ENCODE assay signal across 26 mouse cellular contexts in genomic region chr8:73328056-73328455, GRCm38 (mm10). TPM values are rescaled to one million over a fixed set of nuclear protein-coding genes. Genes with fewer than 3 reads are reported as not detected.
DNase-seq lines count a peak whose midpoint lies in the region; ATAC-seq and TF ChIP-seq lines count a peak whose summit lies in the region.
"Had no signal": no experiment of that assay in that cellular context is flagged by ENCODE, and none has a peak within 500 bp of the region (broad histone marks: within the 10 kb centered on the region; RNA-seq: fewer than 3 reads in every experiment).

No protein-coding gene starts in this region.

- no peak for ATAC-seq in embryonic facial prominence, embryonic 14.5 days (ENCODE audit: low read depth)
- ATAC-seq in hindbrain, embryonic 14.5 days (ENCODE audit: low FRiP score): no peak
- no peak for ATAC-seq in hindbrain, embryonic 13.5 days (ENCODE audit: low FRiP score)
- ATAC-seq: intestine, embryonic 15.5 days; Patski had no signal

- H3K36me3 ChIP-seq in embryonic facial prominence, embryonic 14.5 days (ENCODE audit: control insufficient read depth, insufficient read depth, low read length): peaks cover 7% of the 10 kb centered on the region
- peaks cover 12% of the 10 kb centered on the region for H3K36me3 ChIP-seq in embryonic facial prominence, embryonic 10.5 days (replicated peaks)
- 0 out of 2 replicates have a peak, but pooled peaks cover 4% of the 10 kb centered on the region for H3K36me3 ChIP-seq in hindbrain, embryonic 14.5 days (replicated peaks; ENCODE audit: control insufficient read depth, insufficient read depth)
- H3K36me3 ChIP-seq in hindbrain, embryonic 13.5 days: peaks cover 7% of the 10 kb centered on the region; the same call in 1 of the 2 replicates
- H3K36me3 ChIP-seq: embryonic facial prominence, embryonic 15.5 days; G1E; intestine, embryonic 15.5 days had no signal

- DNase-seq in embryonic facial prominence, embryonic 14.5 days (ENCODE audit: low spot score): peak; percentile 26
- DNase-seq in embryonic facial prominence, embryonic 10.5 days (ENCODE audit: low spot score): no peak
- DNase-seq in hindbrain, embryonic 14.5 days (ENCODE audit: low spot score): peak; percentile 33
- DNase-seq in adipocyte (ENCODE audit: low spot score): peak; percentile 55
- peak; percentile 56 for DNase-seq in brain, embryonic 14.5 days (ENCODE audit: low read depth)
- no peak for DNase-seq in right cerebral cortex, adult 18-20 months
- DNase-seq: adrenal gland, adult 2 months; B cell, adult 2 months; embryo, embryonic 11 days; gastrocnemius, postnatal 10 days; kidney, adult 8-10 months; kidney, postnatal 10 days; liver; thymus, adult 18-20 months; thymus, postnatal 4 days had no signal

- H3K4me3 ChIP-seq in embryonic facial prominence, embryonic 14.5 days (ENCODE audit: low read depth, low read length): no peak overlapping the region
- no peak overlapping the region for H3K4me3 ChIP-seq in embryonic facial prominence, embryonic 10.5 days
- no peak overlapping the region for H3K4me3 ChIP-seq in hindbrain, embryonic 14.5 days (replicated peaks; ENCODE audit: low read length)
- H3K4me3 ChIP-seq in hindbrain, embryonic 13.5 days: no peak overlapping the region
- H3K4me3 ChIP-seq: embryonic facial prominence, embryonic 15.5 days; hindbrain, embryonic 10.5 days; intestine, embryonic 15.5 days; left cerebral cortex, adult 2 months; limb, embryonic 10.5 days had no signal

- H3K9ac ChIP-seq in embryonic facial prominence, embryonic 14.5 days (ENCODE audit: low read depth, low read length): no peak overlapping the region
- no peak overlapping the region for H3K9ac ChIP-seq in hindbrain, embryonic 14.5 days
- H3K9ac ChIP-seq in hindbrain, embryonic 13.5 days: no peak overlapping the region
- H3K9ac ChIP-seq: embryonic facial prominence, embryonic 15.5 days; intestine, embryonic 15.5 days had no signal

- TF ChIP-seq CTCF in brain, embryonic 14.5 days (IDR thresholded peaks at IDR 0.05; ENCODE audit: borderline replicate concordance, extremely low read depth, insufficient read depth, insufficient read length): no peak

- H3K27ac ChIP-seq in embryonic facial prominence, embryonic 14.5 days (replicated peaks; ENCODE audit: low read depth, low read length): no peak overlapping the region
- no peak overlapping the region for H3K27ac ChIP-seq in embryonic facial prominence, embryonic 10.5 days (replicated peaks)
- no peak overlapping the region for H3K27ac ChIP-seq in hindbrain, embryonic 14.5 days
- no peak overlapping the region for H3K27ac ChIP-seq in hindbrain, embryonic 13.5 days
- H3K27ac ChIP-seq: embryonic facial prominence, embryonic 15.5 days; hindbrain, embryonic 10.5 days; intestine, embryonic 15.5 days; left cerebral cortex, adult 2 months; limb, embryonic 10.5 days; macrophage had no signal

- H3K9me3 ChIP-seq in embryonic facial prominence, embryonic 14.5 days (ENCODE audit: control insufficient read depth, low read length): no peaks in the 10 kb centered on the region
- no peaks in the 10 kb centered on the region for H3K9me3 ChIP-seq in embryonic facial prominence, embryonic 10.5 days
- H3K9me3 ChIP-seq in hindbrain, embryonic 14.5 days (ENCODE audit: control insufficient read depth, low read length): no peaks in the 10 kb centered on the region
- no peaks in the 10 kb centered on the region for H3K9me3 ChIP-seq in hindbrain, embryonic 13.5 days
- H3K9me3 ChIP-seq: embryonic facial prominence, embryonic 15.5 days; hindbrain, embryonic 10.5 days; intestine, embryonic 15.5 days; limb, embryonic 10.5 days had no signal

- 74% methylated on average over 3 of the region's 3 CpGs for WGBS in embryonic facial prominence, embryonic 14.5 days
- WGBS in embryonic facial prominence, embryonic 10.5 days: 86% methylated on average over 3 of the region's 3 CpGs
- WGBS in hindbrain, embryonic 14.5 days: 66% methylated on average over 3 of the region's 3 CpGs
- 68% methylated on average over 3 of the region's 3 CpGs for WGBS in hindbrain, embryonic 13.5 days

- H3K4me1 ChIP-seq in embryonic facial prominence, embryonic 14.5 days (ENCODE audit: control insufficient read depth, insufficient read depth, low read length): no peaks in the 10 kb centered on the region
- H3K4me1 ChIP-seq in embryonic facial prominence, embryonic 10.5 days: no peaks in the 10 kb centered on the region
- no peaks in the 10 kb centered on the region for H3K4me1 ChIP-seq in hindbrain, embryonic 14.5 days (replicated peaks; ENCODE audit: control insufficient read depth, insufficient read depth, low read length)
- H3K4me1 ChIP-seq in hindbrain, embryonic 13.5 days (replicated peaks): peaks cover 21% of the 10 kb centered on the region; the same call in 1 of the 2 replicates
- H3K4me1 ChIP-seq: intestine, embryonic 15.5 days; limb, embryonic 10.5 days had no signal

- no peak for TF ChIP-seq POLR2A in brain, embryonic 14.5 days (IDR thresholded peaks at IDR 0.05; ENCODE audit: borderline replicate concordance, extremely low read depth, insufficient read depth, insufficient read length, poor library complexity, severe bottlenecking)

- H3K27me3 ChIP-seq in embryonic facial prominence, embryonic 14.5 days (replicated peaks; ENCODE audit: control insufficient read depth, insufficient read depth, low read length): no peaks in the 10 kb centered on the region
- H3K27me3 ChIP-seq in embryonic facial prominence, embryonic 10.5 days (replicated peaks; ENCODE audit: low read depth, poor library complexity, severe bottlenecking): no peaks in the 10 kb centered on the region
- H3K27me3 ChIP-seq in hindbrain, embryonic 14.5 days (ENCODE audit: control insufficient read depth, insufficient read depth, low read length): no peaks in the 10 kb centered on the region
- no peaks in the 10 kb centered on the region for H3K27me3 ChIP-seq in hindbrain, embryonic 13.5 days
- H3K27me3 ChIP-seq: CH12.LX; embryonic facial prominence, embryonic 15.5 days; intestine, embryonic 15.5 days; Patski had no signal

- no peak overlapping the region for H3K4me2 ChIP-seq in embryonic facial prominence, embryonic 14.5 days (ENCODE audit: low read depth, low read length)
- H3K4me2 ChIP-seq in hindbrain, embryonic 14.5 days (replicated peaks): no peak overlapping the region
- no peak overlapping the region for H3K4me2 ChIP-seq in hindbrain, embryonic 13.5 days
- H3K4me2 ChIP-seq: embryonic facial prominence, embryonic 15.5 days; heart, embryonic 11.5 days; intestine, embryonic 15.5 days had no signal

RNA-seq across cellular contexts. Expression of gene Large1, which starts 25.3 kb away (rescaled TPM):
- 12.5 and 12.9 TPM in 2 replicates for polyA plus RNA-seq in embryonic facial prominence, embryonic 14.5 days (2014; fragmentation: Nextera tagmentation; extraction: Ambion mirVana)
- 5.1 and 5.4 TPM in 2 replicates for polyA plus RNA-seq in embryonic facial prominence, embryonic 10.5 days (2016; fragmentation: Nextera tagmentation; extraction: Ambion mirVana)
- 26.9 and 28.0 TPM in 2 replicates for polyA plus RNA-seq in hindbrain, embryonic 14.5 days (2014; fragmentation: Nextera tagmentation; extraction: Ambion mirVana)
- 12.7 and 13.2 TPM in 2 replicates for polyA plus RNA-seq in hindbrain, embryonic 13.5 days (2015; fragmentation: Nextera tagmentation; extraction: Ambion mirVana)
- polyA plus RNA-seq in brain, embryonic 14.5 days (2012; rRNA removed): 31.5 and 43.1 TPM in 2 replicates
- polyA plus RNA-seq: G1E had no signal

Comparison
In these comparisons a context has a peak if more than half of its experiments do, and no peak if none do; other contexts are left out.
1. DNase-seq: peak in embryonic facial prominence, embryonic 14.5 days (single experiment), hindbrain, embryonic 14.5 days (single experiment), adipocyte (single experiment) and brain, embryonic 14.5 days (single experiment); none in embryonic facial prominence, embryonic 10.5 days (single experiment) and right cerebral cortex, adult 18-20 months (single experiment).